ENCODE assay signal across 7 mouse cellular contexts in genomic region chr2:20722165-20722991, GRCm38 (mm10).
DNase-seq lines count a peak whose midpoint lies in the region; ATAC-seq lines count a peak whose summit lies in the region.

No protein-coding gene starts in this region.

- no peaks in the 10 kb centered on the region for H3K27me3 ChIP-seq in limb, embryonic 12.5 days
- no peaks in the 10 kb centered on the region for H3K27me3 ChIP-seq in neural tube, embryonic 15.5 days (replicated peaks)

- H3K4me1 ChIP-seq in limb, embryonic 12.5 days (replicated peaks): peaks cover 15% of the 10 kb centered on the region
- H3K4me1 ChIP-seq in neural tube, embryonic 15.5 days: no peaks in the 10 kb centered on the region; the same call in 1 of the 2 replicates

- peak overlapping the region; percentile 45 for H3K4me2 ChIP-seq in limb, embryonic 12.5 days
- H3K4me2 ChIP-seq in neural tube, embryonic 15.5 days: peak overlapping the region; percentile 40

- DNase-seq in ES-CJ7 (ENCODE audit: low read depth, low spot score): peak; percentile 72
- DNase-seq in ZHBTc4 (ENCODE audit: low read depth, low spot score): peak; percentile 70
- peak; percentile 49 to 59 for DNase-seq in heart, adult 18-20 months
- DNase-seq in B cell, adult 2 months: no peak
- no peak for DNase-seq in cerebellum, adult 11 months

- no peaks in the 10 kb centered on the region for H3K36me3 ChIP-seq in limb, embryonic 12.5 days
- H3K36me3 ChIP-seq in neural tube, embryonic 15.5 days: no peaks in the 10 kb centered on the region

- no peak; the same call in 1 of the 2 replicates for ATAC-seq in limb, embryonic 12.5 days (ENCODE audit: insufficient number of reproducible peaks, insufficient read depth, low FRiP score, low TSS enrichment, low read depth)
- no peak for ATAC-seq in neural tube, embryonic 15.5 days (ENCODE audit: low FRiP score)

- WGBS in limb, embryonic 12.5 days: 20% methylated on average over 15 of the region's 15 CpGs
- WGBS in neural tube, embryonic 15.5 days: 27% methylated on average over 15 of the region's 15 CpGs

- peak overlapping the region; percentile 46 for H3K27ac ChIP-seq in limb, embryonic 12.5 days
- no peak overlapping the region for H3K27ac ChIP-seq in neural tube, embryonic 15.5 days (replicated peaks)

- H3K9me3 ChIP-seq in limb, embryonic 12.5 days: no peaks in the 10 kb centered on the region
- H3K9me3 ChIP-seq in neural tube, embryonic 15.5 days (replicated peaks): no peaks in the 10 kb centered on the region

- peak overlapping the region; percentile 11; the same call in 1 of the 2 replicates for H3K4me3 ChIP-seq in limb, embryonic 12.5 days (replicated peaks)
- 0 out of 2 replicates have a peak overlapping the region, but pooled peaks have one; percentile 2 for H3K4me3 ChIP-seq in neural tube, embryonic 15.5 days (replicated peaks)

- no peak overlapping the region for H3K9ac ChIP-seq in limb, embryonic 12.5 days (replicated peaks)
- no peak overlapping the region; the same call in 1 of the 2 replicates for H3K9ac ChIP-seq in neural tube, embryonic 15.5 days (replicated peaks)

Comparison
In these comparisons a context has a peak if more than half of its experiments do, and no peak if none do; other contexts are left out.
1. DNase-seq: peak in ES-CJ7 (single experiment), ZHBTc4 (single experiment) and heart, adult 18-20 months (2 of 2); none in B cell, adult 2 months (0 of 2) and cerebellum, adult 11 months (single experiment).